Mouse (Mus musculus) E14TG2a.4 (cell line): ENCODE results near the gene Wdr93.

Experiments
- H3K27me3 ChIP-seq: 2 replicates; pipeline ENCODE4 v1.6.1; 2014; ENCODE audit warnings: low read length, control low read depth; ENCODE audit not compliant: insufficient read depth
- H3K36me3 ChIP-seq: 2 replicates; pipeline ENCODE4 v1.6.1; 2014; ENCODE audit warnings: low read length, control low read depth; ENCODE audit not compliant: insufficient read depth
- H3K4me1 ChIP-seq: replicated peaks from 2 replicates; pipeline ENCODE4 v1.6.1; 2014; ENCODE audit warnings: low read depth, low read length, control low read depth
- H3K4me3 ChIP-seq: replicated peaks from 2 replicates; pipeline ENCODE4 v1.5.1; 2014; ENCODE audit warnings: mild to moderate bottlenecking, low read length
- H3K9me3 ChIP-seq: 2 replicates; pipeline ENCODE4 v1.6.1; 2014; ENCODE audit warnings: low read length, control low read depth
- CTCF ChIP-seq: conservative IDR thresholded peaks from 2 replicates; pipeline ENCODE4 v1.5.1; 2014; ENCODE audit warnings: low read length
- NANOG ChIP-seq: IDR thresholded peaks from 2 replicates; pipeline ENCODE4 v1.6.1; 2014; ENCODE audit warnings: borderline replicate concordance, low read length, mixed read lengths
- POU5F1 ChIP-seq: IDR thresholded peaks from 2 replicates; pipeline ENCODE4 v1.6.1; 2014; ENCODE audit warnings: low read length, borderline replicate concordance

The Wdr93 gene

GRCm38 (mm10) chr7:79828341-79828740 is 85.4 kb downstream of the Wdr93 start:
- Histone ChIP-seq H3K36me3 (peaks cover 24% of the 10 kb centered on the region), H3K4me3 (no peak overlapping the region), H3K4me1 (0 out of 2 replicates have a peak, but pooled peaks cover 6% of the 10 kb centered on the region), H3K9me3 (no peaks in the 10 kb centered on the region), H3K27me3 (no peaks in the 10 kb centered on the region)
- TF ChIP-seq NANOG (no peak), CTCF (no peak), POU5F1 (no peak)

DNA sequence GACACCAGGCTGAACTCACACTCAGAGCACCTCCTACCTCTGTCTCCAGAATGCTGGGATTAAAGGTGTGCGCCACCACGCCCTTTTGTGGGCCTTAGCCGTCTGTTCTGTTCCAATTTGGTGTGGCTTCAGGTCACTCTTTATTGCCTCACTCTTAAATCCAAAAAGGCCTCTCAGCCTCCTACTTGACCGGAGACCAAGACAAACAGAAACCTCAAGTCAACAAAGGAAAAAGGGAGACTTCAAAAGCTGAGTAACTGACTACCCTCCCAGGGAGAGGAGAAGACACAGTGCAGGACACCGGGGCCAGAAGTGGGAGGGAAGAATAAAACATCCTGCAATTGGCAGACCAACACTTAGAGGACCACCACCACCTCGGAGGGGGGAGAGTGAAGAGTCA is 88.2 kb downstream of the Wdr93 start:
- Histone ChIP-seq H3K9me3 (no peaks in the 10 kb centered on the region), H3K4me3 (no peak overlapping the region), H3K36me3 (peaks cover 19% of the 10 kb centered on the region), H3K27me3 (no peaks in the 10 kb centered on the region), H3K4me1 (0 out of 2 replicates have a peak, but pooled peaks cover 5% of the 10 kb centered on the region)
- TF ChIP-seq POU5F1 (no peak), NANOG (no peak), CTCF (no peak)

DNA sequence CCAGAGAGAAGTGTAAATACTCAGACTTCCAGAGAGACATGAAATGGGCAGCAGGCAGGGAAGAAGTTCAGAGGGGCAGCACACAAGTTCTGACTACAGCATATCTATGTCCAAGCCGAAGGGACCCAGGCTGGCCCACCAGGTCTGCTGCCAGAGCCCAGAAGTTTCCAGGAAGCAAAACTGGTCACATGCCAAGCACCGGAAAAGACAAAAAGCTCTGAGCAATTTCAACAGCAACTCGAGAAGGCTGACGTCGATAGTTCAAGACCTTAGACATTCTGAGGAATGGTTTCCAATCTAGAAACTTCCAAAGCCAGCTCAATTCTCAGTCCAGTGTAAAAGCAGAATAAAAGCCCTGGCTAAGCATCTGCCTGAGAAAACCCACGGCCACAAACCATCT is 88.6 kb downstream of the Wdr93 start:
- Histone ChIP-seq H3K4me3 (no peak overlapping the region), H3K36me3 (peaks cover 15% of the 10 kb centered on the region), H3K4me1 (0 out of 2 replicates have a peak, but pooled peaks cover under 1% of the 10 kb centered on the region), H3K27me3 (no peaks in the 10 kb centered on the region), H3K9me3 (no peaks in the 10 kb centered on the region)
- no peak for TF ChIP-seq CTCF
- TF ChIP-seq NANOG = no peak
- no peak for TF ChIP-seq POU5F1

GRCm38 (mm10) chr7:79832980-79833379 is 90.0 kb downstream of the Wdr93 start:
- peaks cover 5% of the 10 kb centered on the region for H3K36me3 ChIP-seq
- no peaks in the 10 kb centered on the region for H3K9me3 ChIP-seq
- TF ChIP-seq POU5F1 (no peak), CTCF (no peak), NANOG (no peak)
- no peaks in the 10 kb centered on the region for H3K4me1 ChIP-seq
- H3K4me3 ChIP-seq = no peak overlapping the region
- no peaks in the 10 kb centered on the region for H3K27me3 ChIP-seq

GRCm38 (mm10) chr7:79835196-79835595 is 92.2 kb downstream of the Wdr93 start:
- no peak for TF ChIP-seq CTCF
- TF ChIP-seq POU5F1 = no peak
- no peak for TF ChIP-seq NANOG
- Histone ChIP-seq H3K9me3 (no peaks in the 10 kb centered on the region), H3K4me3 (no peak overlapping the region), H3K27me3 (no peaks in the 10 kb centered on the region), H3K4me1 (no peaks in the 10 kb centered on the region), H3K36me3 (peaks cover 15% of the 10 kb centered on the region)
